Mouse (Mus musculus) G1E-ER4 (cell line): Measurements from ENCODE around the gene Fxyd1. TPM values are rescaled to one million over a fixed set of nuclear protein-coding genes. Genes with fewer than 3 reads are reported as not detected.

ENCODE experiments used
- GATA1 ChIP-seq: IDR thresholded peaks from one replicate; pipeline ENCODE4 v1.8.0; 2012; ENCODE audit warnings: low read length, inconsistent platforms
- polyA plus RNA-seq: library from polyadenylated mRNA; stranded (reverse); fragments of >175 nt; gene quantifications from 2 replicates; pipeline ENCODE4 v1.2.3, GENCODE M21; 2012

Gene Fxyd1
- polyA plus RNA-seq, 1 experiment: not detected

DNA sequence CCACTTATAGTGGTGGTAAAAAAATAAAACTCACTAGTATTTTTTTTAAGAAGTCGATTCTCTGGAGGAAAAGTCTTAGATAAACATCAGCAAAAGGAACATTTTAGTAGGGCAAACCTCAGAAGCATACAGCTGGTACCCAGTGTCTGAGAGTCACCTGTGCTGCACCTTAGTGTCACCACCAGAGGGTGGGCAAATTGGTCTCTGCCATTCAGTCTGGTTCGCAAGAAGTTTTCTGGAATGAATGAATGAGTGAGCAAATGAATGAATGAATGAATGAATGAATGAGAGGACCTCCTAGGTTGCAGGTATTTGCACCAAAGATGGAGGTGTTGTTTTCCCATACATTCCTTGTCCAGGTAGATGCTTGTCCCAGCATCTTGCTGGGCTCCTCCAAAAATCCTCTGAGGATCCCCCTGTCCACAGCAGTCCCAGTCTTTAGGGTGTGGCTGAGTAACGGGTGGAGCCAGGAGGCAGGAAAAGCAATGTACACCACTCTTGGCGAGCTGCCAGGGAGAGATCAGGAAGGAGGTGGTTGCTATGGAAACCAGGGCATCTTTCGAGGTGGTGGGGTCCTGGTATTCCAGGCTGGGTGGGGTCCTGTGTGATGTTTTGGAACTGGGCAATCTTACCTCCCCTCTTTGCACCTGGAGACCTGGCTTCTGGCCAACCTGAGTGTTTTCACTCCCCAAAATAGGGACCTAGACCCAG lies 7.7 kb downstream of the Fxyd1 start:
- no peak for TF ChIP-seq GATA1

DNA sequence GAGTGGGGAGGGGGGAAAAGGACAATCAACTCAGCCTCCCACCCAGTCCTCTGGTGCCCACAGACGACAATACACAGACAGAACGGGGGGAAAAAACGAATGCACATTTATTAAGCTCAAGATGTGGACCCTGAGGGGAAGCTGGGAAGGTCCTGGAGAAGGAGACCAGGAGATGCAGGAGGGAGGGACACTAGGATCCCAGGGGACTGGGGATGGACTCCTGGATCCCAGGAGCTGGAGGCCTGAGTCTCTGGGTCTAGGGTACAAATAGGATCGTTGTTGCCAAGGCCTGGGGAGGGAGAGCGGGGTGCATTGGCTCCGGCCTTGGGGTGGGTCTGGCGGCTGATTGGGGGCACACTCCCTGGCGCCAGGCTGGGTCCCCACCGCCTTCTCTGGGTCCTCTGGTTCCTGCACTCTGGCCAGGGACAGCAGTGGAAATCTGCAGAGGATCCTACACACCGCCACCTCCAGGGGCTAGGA lies 14.5 kb downstream of the Fxyd1 start, which contains the start of gene Fxyd5:
Gene Fxyd5 (minus strand): TSS at position 51 of the 480 bp plus-strand sequence.
- no peak for TF ChIP-seq GATA1

DNA sequence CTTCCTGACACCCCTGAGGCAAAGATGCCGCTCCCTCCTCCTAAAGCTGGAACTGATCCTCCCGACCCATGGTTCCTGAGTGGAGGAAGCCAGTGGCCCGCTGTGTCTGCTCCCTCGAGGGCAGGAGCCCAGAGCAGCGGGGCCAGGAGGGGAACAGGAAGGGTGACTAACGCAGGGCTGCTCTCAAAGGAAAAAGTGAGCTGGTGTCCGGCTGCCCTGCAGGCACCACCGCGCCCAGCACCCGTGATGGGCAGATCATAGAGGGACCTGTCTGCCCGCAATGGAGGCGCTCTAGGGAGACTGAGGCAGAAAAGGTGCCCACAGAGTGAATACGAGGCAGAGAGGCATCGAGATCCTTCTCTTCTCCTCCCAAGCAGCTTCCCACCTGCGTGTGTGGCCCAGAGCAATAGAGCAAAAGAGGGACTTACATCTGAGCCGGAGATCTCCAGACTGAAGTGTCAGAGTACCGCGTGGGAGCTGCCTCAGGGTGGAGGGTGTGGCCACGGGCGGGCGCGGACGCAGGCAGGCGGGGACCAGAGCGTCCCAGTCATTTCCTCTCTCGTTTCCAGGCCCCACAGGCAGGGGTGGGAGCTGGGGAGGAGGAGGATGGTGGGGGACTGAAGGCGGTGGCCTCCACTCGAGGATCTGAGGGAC lies 15.2 kb downstream of the Fxyd1 start:
- no peak for TF ChIP-seq GATA1

DNA sequence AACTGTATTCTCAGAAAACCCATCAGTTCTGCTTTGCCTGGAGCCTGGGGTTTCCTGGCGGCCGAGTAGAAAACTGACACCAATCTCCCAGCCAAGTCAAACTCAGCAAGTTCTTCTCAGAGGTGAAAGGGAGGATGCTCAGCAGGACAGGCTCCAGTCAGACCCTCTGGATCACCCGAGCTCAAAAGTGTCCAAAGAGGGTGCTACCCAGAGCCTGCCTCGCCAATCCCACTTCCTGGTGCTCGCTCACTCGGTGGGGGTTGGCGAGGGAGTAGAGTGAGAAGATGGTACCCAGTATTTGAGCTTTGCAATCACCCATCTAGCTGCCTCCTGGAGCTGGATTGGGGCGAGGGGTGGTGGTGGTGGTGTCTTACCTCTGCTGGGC lies 16.0 kb downstream of the Fxyd1 start:
- TF ChIP-seq GATA1: no peak

DNA sequence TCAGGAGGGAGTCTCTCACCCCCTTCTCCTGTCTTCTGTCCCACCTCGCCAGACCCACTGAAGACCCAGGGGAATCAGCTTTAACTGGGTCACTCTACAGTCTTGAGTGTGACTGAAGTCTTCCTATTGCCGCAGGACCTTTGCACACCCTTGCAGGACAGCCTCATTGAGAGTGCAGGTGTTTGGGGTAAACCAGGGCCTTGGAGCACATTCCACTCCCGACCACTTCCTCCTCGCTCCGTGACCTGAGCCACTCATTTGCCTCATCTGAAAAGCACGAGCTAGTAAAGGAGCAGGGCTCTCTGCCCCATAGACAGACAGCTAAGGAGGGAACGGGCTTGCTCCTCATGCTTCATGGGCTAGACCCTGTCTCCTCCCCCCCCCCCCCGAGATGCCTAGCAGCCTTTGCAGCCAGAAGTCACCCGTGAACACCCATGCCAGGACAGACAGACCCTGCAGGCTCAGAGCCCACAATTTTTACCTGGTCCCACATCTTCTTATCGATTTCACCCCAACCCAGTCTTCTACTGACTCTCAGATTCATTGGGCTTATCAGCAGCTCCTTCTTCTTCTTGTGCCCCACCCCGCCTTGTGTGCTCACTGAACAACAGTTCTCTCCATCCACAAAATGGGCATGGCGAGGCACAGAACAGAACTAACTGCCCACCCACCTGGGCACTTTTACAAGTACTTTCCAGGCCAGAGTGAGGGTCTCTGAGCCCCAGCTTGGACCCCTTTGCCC lies 16.5 kb downstream of the Fxyd1 start:
- no peak for TF ChIP-seq GATA1

DNA sequence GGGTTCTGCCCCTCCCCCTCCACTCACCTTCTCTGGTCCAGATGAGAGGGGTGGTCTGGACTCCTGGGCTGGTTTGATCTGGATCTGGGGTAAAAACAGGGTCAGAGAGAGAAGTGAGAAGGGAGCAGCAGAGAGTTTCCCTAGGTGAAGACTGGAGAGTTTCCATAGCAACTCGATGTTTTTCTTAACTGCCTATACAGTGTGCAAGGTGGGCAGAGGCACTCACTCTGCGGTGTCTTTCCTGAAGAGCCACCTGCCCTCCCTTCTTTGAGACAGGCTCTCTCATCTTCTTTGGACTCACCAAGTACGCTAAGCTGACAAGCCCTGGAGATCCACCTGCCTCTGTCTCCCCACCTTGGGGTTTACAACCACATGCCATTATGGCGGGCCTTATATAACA lies 18.0 kb downstream of the Fxyd1 start:
- TF ChIP-seq GATA1: no peak

DNA sequence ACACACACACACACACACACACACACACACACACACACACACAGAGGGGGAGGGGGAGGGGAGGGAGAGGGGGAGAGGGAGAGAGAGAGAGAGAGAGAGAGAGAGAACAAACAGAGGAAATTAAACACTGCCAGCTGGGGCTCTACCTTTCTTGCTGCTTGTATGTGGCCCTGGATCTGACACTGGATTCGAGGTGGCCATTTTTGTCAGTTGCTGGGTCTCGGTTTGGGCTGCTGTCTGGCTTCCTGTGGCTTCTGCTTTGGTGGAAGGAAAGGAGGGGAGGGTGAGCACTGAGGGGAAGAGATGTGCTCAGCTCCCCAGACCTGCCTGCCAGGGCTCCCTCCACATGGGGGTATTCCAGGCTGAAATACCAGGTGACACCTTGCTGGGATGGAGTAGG lies 19.3 kb downstream of the Fxyd1 start:
- TF ChIP-seq GATA1: no peak

DNA sequence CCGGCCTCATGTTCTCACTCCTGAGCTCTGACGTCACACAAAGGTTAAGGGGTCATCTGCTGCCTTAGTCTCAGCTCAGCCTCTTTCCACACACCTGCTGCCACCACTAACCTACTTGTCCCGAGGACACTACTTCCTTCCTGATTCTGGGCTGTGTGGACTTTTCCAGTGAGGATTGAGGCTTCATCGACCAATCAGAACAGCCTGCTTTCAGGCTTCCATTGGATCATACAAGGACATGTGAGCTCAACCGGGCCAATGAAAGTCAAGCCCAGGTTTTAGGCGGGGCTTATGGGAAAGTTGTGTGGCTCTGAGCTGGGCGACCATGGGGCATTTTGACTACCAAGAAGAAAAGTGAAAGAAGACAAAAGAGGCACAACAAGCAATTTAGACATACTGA lies 20.1 kb downstream of the Fxyd1 start:
- no peak for TF ChIP-seq GATA1

DNA sequence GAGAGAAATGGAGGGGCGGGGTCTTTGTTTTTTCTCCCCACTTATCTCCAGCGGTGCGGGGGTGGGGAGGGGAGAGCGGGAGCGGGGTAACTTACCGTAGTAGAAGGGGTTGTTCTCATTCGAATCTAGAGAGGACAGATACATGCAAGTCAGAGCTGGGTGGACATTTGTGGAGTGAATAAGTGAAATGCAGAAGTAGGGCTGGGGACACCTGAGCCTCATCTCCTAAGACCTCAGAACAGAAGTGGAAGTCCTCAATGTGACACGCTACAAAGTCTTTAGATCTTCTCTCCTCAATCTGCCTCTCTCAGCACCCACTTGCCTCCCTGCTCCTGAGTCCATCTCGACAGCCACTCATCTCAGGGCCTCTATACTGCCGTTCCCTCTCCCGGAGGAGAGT lies 21.7 kb downstream of the Fxyd1 start:
- no peak for TF ChIP-seq GATA1

DNA sequence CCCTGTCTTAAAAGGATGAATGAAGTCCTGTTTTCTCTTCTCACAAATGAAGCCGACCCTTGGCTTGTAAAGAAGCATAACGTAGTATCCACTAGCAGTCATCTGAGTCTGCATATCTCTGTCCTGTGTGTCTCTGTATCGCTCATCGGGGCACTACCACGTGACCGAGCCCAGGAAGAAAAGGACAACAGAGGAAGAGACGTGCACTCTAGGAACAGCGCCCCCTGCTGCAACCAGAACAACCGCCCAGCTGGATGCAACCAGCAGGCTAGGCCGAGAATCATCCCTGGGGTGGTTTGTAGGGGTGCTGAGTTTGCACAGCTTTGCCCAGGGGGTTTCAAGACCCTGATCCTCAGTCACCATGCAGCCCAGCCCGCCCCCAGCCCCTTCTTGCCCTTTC lies 22.2 kb downstream of the Fxyd1 start:
- TF ChIP-seq GATA1: no peak

DNA sequence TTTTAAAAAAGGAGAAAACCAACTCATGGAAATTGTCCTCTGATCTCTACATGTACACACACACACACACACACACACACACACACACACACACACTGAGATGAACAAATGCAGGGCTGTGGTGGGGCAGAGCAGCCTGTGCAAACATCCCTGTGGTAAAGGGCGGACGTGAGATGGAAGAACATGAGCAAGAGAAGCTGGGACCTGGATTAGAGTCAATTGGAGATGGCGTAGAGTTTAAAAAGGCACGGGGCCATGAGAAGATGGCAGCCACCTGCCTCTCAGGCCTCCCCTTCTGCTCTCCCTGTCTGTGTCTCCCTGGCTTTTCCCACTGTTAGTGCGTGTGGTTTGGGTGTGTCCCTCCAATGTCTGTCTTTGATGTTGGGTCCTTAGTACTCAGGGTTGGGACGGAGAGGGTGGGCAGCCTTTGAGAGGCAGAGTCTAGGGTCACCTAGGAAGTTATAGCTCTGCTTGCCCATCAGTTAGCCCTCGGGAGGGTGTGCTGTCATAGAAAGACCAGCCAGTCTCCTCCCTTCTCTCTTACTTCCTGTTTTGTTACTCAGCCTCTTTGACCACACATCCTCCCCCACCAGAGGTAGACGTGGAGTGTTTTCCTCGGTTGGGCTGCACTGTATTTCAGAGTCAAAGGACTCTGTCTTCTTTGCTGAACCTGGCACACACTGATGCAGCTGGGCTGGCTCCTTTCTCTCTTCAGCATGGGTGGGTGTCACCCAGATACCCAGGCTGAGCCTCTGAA lies 23.4 kb downstream of the Fxyd1 start:
- TF ChIP-seq GATA1: no peak

DNA sequence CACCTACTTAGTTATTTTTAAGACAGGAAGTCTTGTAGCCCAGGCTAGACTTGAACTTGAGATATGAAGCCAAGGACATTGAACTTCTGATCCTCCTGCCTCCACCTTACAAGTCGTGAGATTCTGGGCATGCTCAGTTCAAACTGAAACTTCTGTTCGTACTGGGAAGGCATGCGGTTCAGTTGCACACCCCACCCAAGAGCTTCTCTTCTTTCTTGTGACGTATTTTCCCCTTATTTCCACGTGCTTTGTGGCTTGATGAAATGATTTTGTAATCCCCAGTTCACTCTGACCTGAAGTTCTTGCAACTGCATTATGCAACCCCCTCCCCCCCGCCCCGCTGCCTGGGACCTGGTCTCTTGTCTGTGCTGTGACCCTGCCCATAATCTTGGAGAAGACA lies 25.3 kb downstream of the Fxyd1 start:
- TF ChIP-seq GATA1: no peak

DNA sequence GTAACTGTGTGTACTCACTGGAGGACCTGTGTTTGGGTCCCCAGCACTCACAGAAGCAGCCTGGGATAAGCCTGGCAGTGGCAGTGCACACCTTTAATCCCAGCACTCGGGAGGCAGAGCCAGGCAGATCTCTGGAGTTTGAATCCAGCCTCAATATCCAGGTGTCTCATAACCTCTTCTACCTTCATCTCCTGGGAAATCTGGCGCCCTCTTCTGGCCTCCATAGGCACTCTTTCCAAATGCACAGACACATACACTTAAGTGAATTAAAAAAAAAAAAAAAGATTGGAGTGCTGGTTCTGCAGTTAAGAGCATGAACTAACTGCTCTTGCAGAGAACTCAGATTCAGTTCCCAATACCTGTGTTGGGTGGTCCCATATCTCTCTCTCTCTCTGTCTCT lies 26.3 kb downstream of the Fxyd1 start:
- no peak for TF ChIP-seq GATA1

DNA sequence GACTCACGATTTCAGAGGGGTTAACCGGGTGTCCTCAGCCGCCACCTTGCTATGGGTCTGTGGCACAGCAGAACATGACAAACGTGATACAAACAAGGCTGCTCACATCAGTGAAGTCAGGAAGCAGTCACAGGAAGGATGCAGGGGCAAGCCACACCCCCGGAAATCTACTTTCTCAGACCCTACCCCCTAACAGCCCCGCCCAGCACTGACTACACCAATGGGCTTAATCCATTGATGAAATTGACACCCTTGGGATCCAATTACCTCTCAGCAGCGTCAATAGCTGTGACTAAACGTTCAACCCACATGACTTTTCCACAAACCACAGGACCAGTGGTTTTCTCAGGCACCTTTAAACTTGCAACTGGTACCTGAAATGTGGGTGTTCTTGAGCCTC lies 28.4 kb downstream of the Fxyd1 start:
- no peak for TF ChIP-seq GATA1

DNA sequence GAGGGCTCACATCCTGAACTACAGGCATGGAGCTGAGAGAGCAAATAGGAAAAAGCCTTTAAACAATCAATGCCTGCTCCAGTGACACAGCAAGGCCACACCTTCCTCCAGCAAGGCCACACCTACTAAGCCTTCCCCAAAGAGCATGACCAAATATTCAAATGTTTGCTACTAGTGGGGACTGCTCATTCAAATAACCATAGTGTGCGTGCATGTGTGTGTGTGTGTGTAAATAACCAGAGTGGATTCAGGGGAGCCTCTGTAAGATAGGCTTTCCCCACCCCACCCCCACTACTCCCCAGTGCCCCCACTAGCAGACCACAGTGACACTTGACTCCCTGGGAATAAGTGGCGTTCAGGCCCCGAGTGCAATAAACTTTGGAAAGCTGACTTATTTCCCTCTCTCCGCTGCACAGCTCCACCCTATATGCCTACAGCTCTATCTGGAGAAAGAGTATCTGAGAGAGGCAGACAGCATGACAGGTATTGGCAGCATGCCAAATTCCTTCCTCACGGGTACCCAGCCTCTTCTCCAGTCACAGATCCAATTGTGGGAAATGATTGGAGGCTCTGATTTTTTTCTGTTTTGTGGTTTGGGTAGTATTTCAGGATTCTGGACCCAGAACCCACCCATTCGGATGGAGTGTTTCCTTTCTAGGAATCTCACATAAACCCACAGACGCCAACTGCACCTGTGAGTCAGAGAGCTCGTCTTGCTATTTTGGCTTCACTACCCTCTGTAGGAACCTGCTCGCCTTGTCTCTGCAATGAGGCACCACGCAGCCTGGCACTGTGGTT lies 39.7 kb downstream of the Fxyd1 start:
- no peak for TF ChIP-seq GATA1
